Mouse (Mus musculus): ENCODE measurements around the gene Abtb2. TPM values are rescaled to one million over a fixed set of nuclear protein-coding genes. Genes with fewer than 3 reads are reported as not detected.
A peak's percentile ranks its signal among the peaks of the same experiment; 100 is the strongest.

Abtb2 gene
- polyA plus RNA-seq, 1 experiment, result 16.0 TPM

- Histone ChIP-seq H3K27me3 (ENCODE audit: control insufficient read depth, insufficient read depth, low read length) (no peaks in the 10 kb centered on the region), H3K4me1 (ENCODE audit: control insufficient read depth, insufficient read depth, low read length) (peaks cover 7% of the 10 kb centered on the region; the same call in 1 of the 2 replicates), H3K27ac (ENCODE audit: insufficient read depth, low read length) (no peak overlapping the region), H3K4me3 (replicated peaks; ENCODE audit: insufficient read depth, low read depth, low read length) (no peak overlapping the region)
- DNase-seq, result peak; percentile 38 to 50
- TF ChIP-seq CTCF (IDR thresholded peaks at IDR 0.05; ENCODE audit: borderline replicate concordance, insufficient read depth, low read depth, low read length), result no peak
- TF ChIP-seq POLR2A (IDR thresholded peaks at IDR 0.05; ENCODE audit: borderline replicate concordance, insufficient read depth, low read length), result no peak
- WGBS, result 55% methylated on average over 8 of the region's 8 CpGs
Measured at GRCm38 (mm10) chr2:103600165-103600891, 34.2 kb downstream of the Abtb2 start.

- H3K27me3 ChIP-seq (ENCODE audit: control insufficient read depth, insufficient read depth, low read length), result no peaks in the 10 kb centered on the region
- no peak overlapping the region for H3K27ac ChIP-seq (ENCODE audit: insufficient read depth, low read length)
- TF ChIP-seq CTCF (IDR thresholded peaks at IDR 0.05; ENCODE audit: borderline replicate concordance, insufficient read depth, low read depth, low read length), result no peak
- H3K4me3 ChIP-seq (replicated peaks; ENCODE audit: insufficient read depth, low read depth, low read length), result no peak overlapping the region
- 89% methylated on average over 1 of the region's 1 CpGs for WGBS
- DNase-seq, result no peak
- H3K4me1 ChIP-seq (ENCODE audit: control insufficient read depth, insufficient read depth, low read length), result peaks cover 7% of the 10 kb centered on the region; the same call in 1 of the 2 replicates
Measured at GRCm38 (mm10) chr2:103601126-103601525, 35.0 kb downstream of the Abtb2 start.

- Histone ChIP-seq H3K4me3 (replicated peaks; ENCODE audit: insufficient read depth, low read depth, low read length) (no peak overlapping the region), H3K27me3 (ENCODE audit: control insufficient read depth, insufficient read depth, low read length) (no peaks in the 10 kb centered on the region), H3K27ac (ENCODE audit: insufficient read depth, low read length) (no peak overlapping the region), H3K4me1 (ENCODE audit: control insufficient read depth, insufficient read depth, low read length) (peaks cover 7% of the 10 kb centered on the region; the same call in 1 of the 2 replicates)
- no peak for DNase-seq
- 95% methylated on average over 1 of the region's 1 CpGs for WGBS
- TF ChIP-seq POLR2A (IDR thresholded peaks at IDR 0.05; ENCODE audit: borderline replicate concordance, insufficient read depth, low read length) (no peak), CTCF (IDR thresholded peaks at IDR 0.05; ENCODE audit: borderline replicate concordance, insufficient read depth, low read depth, low read length) (no peak)
Measured at GRCm38 (mm10) chr2:103601531-103601930, 35.4 kb downstream of the Abtb2 start.

- Histone ChIP-seq H3K4me1 (ENCODE audit: control insufficient read depth, insufficient read depth, low read length) (peaks cover 15% of the 10 kb centered on the region), H3K27me3 (ENCODE audit: control insufficient read depth, insufficient read depth, low read length) (no peaks in the 10 kb centered on the region), H3K4me3 (replicated peaks; ENCODE audit: insufficient read depth, low read depth, low read length) (no peak overlapping the region), H3K27ac (ENCODE audit: insufficient read depth, low read length) (no peak overlapping the region)
- WGBS, result 94% methylated on average over 3 of the region's 3 CpGs
- TF ChIP-seq POLR2A (IDR thresholded peaks at IDR 0.05; ENCODE audit: borderline replicate concordance, insufficient read depth, low read length) (no peak), CTCF (IDR thresholded peaks at IDR 0.05; ENCODE audit: borderline replicate concordance, insufficient read depth, low read depth, low read length) (no peak)
- DNase-seq, result no peak
Measured at GRCm38 (mm10) chr2:103603209-103603608, 37.1 kb downstream of the Abtb2 start.

GRCm38 (mm10) chr2:103603869-103604268 lies 37.8 kb downstream of the Abtb2 start:
- H3K27me3 ChIP-seq (ENCODE audit: control insufficient read depth, insufficient read depth, low read length), result no peaks in the 10 kb centered on the region
- H3K4me3 ChIP-seq (replicated peaks; ENCODE audit: insufficient read depth, low read depth, low read length), result no peak overlapping the region
- no peak for DNase-seq
- TF ChIP-seq CTCF (IDR thresholded peaks at IDR 0.05; ENCODE audit: borderline replicate concordance, insufficient read depth, low read depth, low read length) (no peak), POLR2A (IDR thresholded peaks at IDR 0.05; ENCODE audit: borderline replicate concordance, insufficient read depth, low read length) (no peak)
- H3K4me1 ChIP-seq (ENCODE audit: control insufficient read depth, insufficient read depth, low read length), result peaks cover 22% of the 10 kb centered on the region
- no peak overlapping the region for H3K27ac ChIP-seq (ENCODE audit: insufficient read depth, low read length)
- WGBS, result 92% methylated on average over 1 of the region's 1 CpGs

- Histone ChIP-seq H3K4me3 (replicated peaks; ENCODE audit: insufficient read depth, low read depth, low read length) (no peak overlapping the region), H3K27ac (ENCODE audit: insufficient read depth, low read length) (no peak overlapping the region), H3K4me1 (ENCODE audit: control insufficient read depth, insufficient read depth, low read length) (peaks cover 18% of the 10 kb centered on the region), H3K27me3 (ENCODE audit: control insufficient read depth, insufficient read depth, low read length) (no peaks in the 10 kb centered on the region)
- DNase-seq, result no peak
- WGBS, result 98% methylated on average over 4 of the region's 4 CpGs
- no peak for TF ChIP-seq CTCF (IDR thresholded peaks at IDR 0.05; ENCODE audit: borderline replicate concordance, insufficient read depth, low read depth, low read length)
- no peak for TF ChIP-seq POLR2A (IDR thresholded peaks at IDR 0.05; ENCODE audit: borderline replicate concordance, insufficient read depth, low read length)
Measured at GRCm38 (mm10) chr2:103605805-103606498, 39.8 kb downstream of the Abtb2 start.

GRCm38 (mm10) chr2:103607926-103608325 lies 41.8 kb downstream of the Abtb2 start:
- WGBS, result 11% methylated on average over 10 of the region's 10 CpGs
- Histone ChIP-seq H3K27ac (ENCODE audit: insufficient read depth, low read length) (no peak overlapping the region), H3K27me3 (ENCODE audit: control insufficient read depth, insufficient read depth, low read length) (no peaks in the 10 kb centered on the region), H3K4me3 (replicated peaks; ENCODE audit: insufficient read depth, low read depth, low read length) (no peak overlapping the region), H3K4me1 (ENCODE audit: control insufficient read depth, insufficient read depth, low read length) (peaks cover 18% of the 10 kb centered on the region)
- TF ChIP-seq CTCF (IDR thresholded peaks at IDR 0.05; ENCODE audit: borderline replicate concordance, insufficient read depth, low read depth, low read length) (no peak), POLR2A (IDR thresholded peaks at IDR 0.05; ENCODE audit: borderline replicate concordance, insufficient read depth, low read length) (no peak)
- peak; percentile 49 to 74 for DNase-seq

- Histone ChIP-seq H3K4me3 (replicated peaks; ENCODE audit: insufficient read depth, low read depth, low read length) (no peak overlapping the region), H3K4me1 (ENCODE audit: control insufficient read depth, insufficient read depth, low read length) (peaks cover 18% of the 10 kb centered on the region), H3K27me3 (ENCODE audit: control insufficient read depth, insufficient read depth, low read length) (no peaks in the 10 kb centered on the region), H3K27ac (ENCODE audit: insufficient read depth, low read length) (no peak overlapping the region)
- TF ChIP-seq POLR2A (IDR thresholded peaks at IDR 0.05; ENCODE audit: borderline replicate concordance, insufficient read depth, low read length) (no peak), CTCF (IDR thresholded peaks at IDR 0.05; ENCODE audit: borderline replicate concordance, insufficient read depth, low read depth, low read length) (no peak)
- 88% methylated on average over 1 of the region's 1 CpGs for WGBS
- DNase-seq, result no peak
Measured at GRCm38 (mm10) chr2:103608947-103609346, 42.8 kb downstream of the Abtb2 start.

Data from cerebellum, adult 2 months (tissue).